Mouse (Mus musculus): ENCODE results near the gene Cpa2. TPM values are rescaled to one million over a fixed set of nuclear protein-coding genes. Genes with fewer than 3 reads are reported as not detected.

The Cpa2 gene
- polyA plus RNA-seq (2015; fragmentation: Nextera tagmentation; extraction: Ambion mirVana) = 2.7 and 3.0 TPM in 2 replicates

DNA sequence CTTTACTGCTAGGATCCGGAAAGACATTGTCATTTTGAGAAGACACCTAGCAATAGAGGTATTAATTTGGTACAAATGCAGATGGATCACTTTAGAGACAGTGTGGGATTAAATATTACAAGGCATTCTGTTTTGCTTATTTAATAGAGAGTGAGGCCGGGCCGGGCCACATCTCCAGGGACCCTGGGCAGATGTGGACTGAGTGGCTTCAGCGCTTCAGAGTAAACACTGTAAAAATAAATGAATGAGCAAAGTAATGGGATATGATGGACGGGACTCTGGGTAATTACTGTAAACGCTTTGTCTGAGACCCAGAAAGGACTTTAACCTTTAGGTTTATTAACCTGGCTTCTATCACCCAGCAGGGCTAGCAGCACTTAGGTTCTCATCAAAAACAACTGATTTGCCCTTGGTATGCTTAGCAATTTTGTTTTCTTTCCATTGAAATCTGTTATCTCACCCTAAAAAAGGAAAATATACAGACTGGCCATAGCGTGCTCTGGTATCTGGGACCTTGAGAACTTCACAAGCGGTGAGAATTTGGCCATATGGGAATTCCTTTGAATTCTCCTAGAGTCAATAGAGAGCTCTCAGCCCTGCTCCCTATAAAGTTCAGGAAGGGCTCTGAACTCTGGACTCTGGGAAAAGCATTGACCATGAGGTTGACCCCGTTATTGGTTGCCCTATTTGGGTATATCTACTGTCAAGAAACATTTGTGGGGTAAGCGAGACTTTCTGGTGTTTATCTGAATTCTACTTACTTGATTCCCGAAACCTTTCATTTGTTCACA, at the start of gene Cpa2:
Gene Cpa2, plus strand, starts transcription at position 574 of the 791 bp plus-strand sequence.
- 71% methylated on average over 11 of the region's 11 CpGs for WGBS
- Histone ChIP-seq H3K27me3 (replicated peaks; ENCODE audit: insufficient read depth, low read length) (no peaks in the 10 kb centered on the region), H3K4me3 (ENCODE audit: low read depth, low read length) (no peak within 1 kb of the TSS), H3K4me1 (ENCODE audit: insufficient read depth, low read depth, low read length) (no peaks in the 10 kb centered on the region), H3K4me2 (replicated peaks; ENCODE audit: low read depth, low read length) (no peak within 1 kb of the TSS), H3K9ac (replicated peaks; ENCODE audit: low read depth) (no peak within 1 kb of the TSS), H3K27ac (ENCODE audit: low read length) (no peak within 1 kb of the TSS), H3K9me3 (ENCODE audit: low read length) (no peaks in the 10 kb centered on the region), H3K36me3 (ENCODE audit: insufficient read depth, low read length) (no peaks in the 10 kb centered on the region)
- no peak for TF ChIP-seq EP300 (IDR thresholded peaks at IDR 0.05)
- TF ChIP-seq CTCF (IDR thresholded peaks at IDR 0.05) = no peak
- DNase-seq (ENCODE audit: low spot score) (no peak), ATAC-seq (no peak)

DNA sequence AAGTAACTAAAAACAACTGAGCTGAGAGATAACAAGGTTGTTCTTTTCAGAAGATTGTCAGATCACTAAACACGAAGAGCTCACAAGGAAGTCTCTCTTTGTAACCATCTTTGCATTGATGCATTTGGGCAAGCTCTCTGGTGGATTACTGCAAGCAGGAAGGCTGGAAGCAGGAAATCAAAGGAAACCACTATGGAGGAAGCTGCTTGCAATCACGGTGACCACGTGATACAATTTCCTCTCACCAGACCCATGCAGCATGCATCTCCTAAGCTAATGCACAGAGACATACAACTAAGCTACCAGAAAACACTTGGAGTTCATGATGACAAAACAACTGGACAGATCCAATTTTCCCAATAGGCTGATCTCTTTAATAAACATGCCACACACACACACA, 42.3 kb upstream of the Cpa2 start:
- H3K9ac ChIP-seq (replicated peaks; ENCODE audit: low read depth) = no peak overlapping the region
- no peak overlapping the region for H3K4me3 ChIP-seq (ENCODE audit: low read depth, low read length)
- H3K4me2 ChIP-seq (replicated peaks; ENCODE audit: low read depth, low read length) = no peak overlapping the region
- no peak for TF ChIP-seq CTCF (IDR thresholded peaks at IDR 0.05)
- no peak for TF ChIP-seq EP300 (IDR thresholded peaks at IDR 0.05)
- no peak overlapping the region for H3K27ac ChIP-seq (ENCODE audit: low read length)
- ATAC-seq (no peak), DNase-seq (ENCODE audit: low spot score) (no peak)
- H3K36me3 ChIP-seq (ENCODE audit: insufficient read depth, low read length) = peaks cover 19% of the 10 kb centered on the region
- H3K9me3 ChIP-seq (ENCODE audit: low read length) = no peaks in the 10 kb centered on the region
- H3K4me1 ChIP-seq (ENCODE audit: insufficient read depth, low read depth, low read length) = no peaks in the 10 kb centered on the region
- WGBS = 48% methylated on average over 3 of the region's 3 CpGs
- H3K27me3 ChIP-seq (replicated peaks; ENCODE audit: insufficient read depth, low read length) = no peaks in the 10 kb centered on the region

DNA sequence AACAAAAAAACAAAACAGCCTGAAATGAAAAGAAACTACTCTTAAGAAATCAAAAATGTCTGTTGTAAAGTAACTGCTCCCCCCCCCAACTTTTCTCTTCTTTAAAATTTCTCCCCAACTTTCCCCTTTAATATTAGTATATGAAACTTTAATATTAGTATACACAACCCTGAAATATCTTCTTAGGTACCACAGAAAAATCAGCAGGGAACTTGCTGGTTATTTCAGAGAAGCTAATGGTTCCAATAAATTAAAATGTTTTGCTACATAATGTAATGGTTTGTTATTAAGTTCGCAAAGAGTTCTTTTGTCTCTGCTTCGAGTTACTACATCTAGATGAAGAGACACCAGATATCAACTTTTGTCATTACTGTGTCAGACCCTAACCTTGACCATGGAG, 32.6 kb upstream of the Cpa2 start:
- TF ChIP-seq CTCF (IDR thresholded peaks at IDR 0.05) (no peak), EP300 (IDR thresholded peaks at IDR 0.05) (no peak)
- H3K4me1 ChIP-seq (ENCODE audit: insufficient read depth, low read depth, low read length) = no peaks in the 10 kb centered on the region
- H3K27ac ChIP-seq (ENCODE audit: low read length) = peak overlapping the region; percentile 92
- H3K4me2 ChIP-seq (replicated peaks; ENCODE audit: low read depth, low read length) = peak overlapping the region; percentile 66
- H3K27me3 ChIP-seq (replicated peaks; ENCODE audit: insufficient read depth, low read length) = no peaks in the 10 kb centered on the region
- H3K36me3 ChIP-seq (ENCODE audit: insufficient read depth, low read length) = peaks cover 3% of the 10 kb centered on the region; the same call in 1 of the 2 replicates
- ATAC-seq (no peak), DNase-seq (ENCODE audit: low spot score) (no peak)
- peak overlapping the region; percentile 60 for H3K9ac ChIP-seq (replicated peaks; ENCODE audit: low read depth)
- H3K9me3 ChIP-seq (ENCODE audit: low read length) = no peaks in the 10 kb centered on the region
- peak overlapping the region; percentile 59 for H3K4me3 ChIP-seq (ENCODE audit: low read depth, low read length)
- 4% methylated on average over 2 of the region's 2 CpGs for WGBS

DNA sequence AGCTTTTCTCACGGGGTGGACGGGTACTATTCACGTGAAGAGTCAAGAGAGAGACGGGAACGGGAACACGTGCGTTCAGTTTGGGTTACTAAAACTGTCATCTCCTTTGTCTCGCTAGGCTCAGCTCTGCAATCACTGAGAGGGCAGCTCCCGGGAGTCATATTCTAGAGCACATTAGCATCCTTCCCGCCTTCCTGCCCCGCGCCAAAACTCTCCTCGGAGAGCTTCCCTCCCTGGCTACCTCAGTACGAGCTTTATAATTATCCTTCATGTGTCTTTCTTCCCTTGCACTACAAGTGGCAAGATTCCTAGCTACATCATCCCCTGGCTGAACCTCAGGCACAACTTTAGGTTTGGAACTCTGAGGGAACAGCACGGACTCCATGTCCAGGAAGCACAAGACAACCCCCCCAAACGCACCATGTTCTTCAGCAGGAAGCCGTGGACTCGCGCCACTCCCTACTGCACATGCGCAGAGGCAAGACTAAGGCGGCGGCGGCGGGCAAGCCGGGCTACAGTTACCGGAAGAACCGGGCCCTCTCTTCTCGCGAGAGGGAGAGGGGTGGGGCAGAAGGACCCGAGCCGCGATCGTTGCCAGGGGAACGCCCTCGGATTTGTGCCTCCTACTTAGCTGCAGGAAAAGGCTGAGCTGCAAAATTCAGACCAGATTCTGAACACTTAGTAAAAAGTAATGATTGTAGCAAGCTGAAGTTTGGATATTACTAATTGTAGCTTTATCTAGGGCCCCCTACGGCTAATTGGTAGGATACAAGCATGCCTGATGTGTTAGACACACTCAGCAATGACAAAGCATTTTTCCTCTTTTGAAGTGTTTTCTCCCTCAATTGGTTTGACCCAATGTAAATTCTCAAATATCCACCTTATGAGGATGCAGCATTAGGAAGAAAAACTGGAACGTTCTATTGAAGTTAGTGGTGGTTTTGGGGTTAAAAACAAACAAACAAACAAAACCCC, 31.8 kb upstream of the Cpa2 start, which contains the start of the genes Tmem209 and Ssmem1:
Gene Tmem209, minus strand, starts transcription at position 519 of the 975 bp plus-strand sequence.
Gene Ssmem1, plus strand, starts transcription at position 585 of the 975 bp plus-strand sequence.
- Histone ChIP-seq H3K9ac (replicated peaks; ENCODE audit: low read depth) (peak within 1 kb of the TSS; percentile 60), H3K4me1 (ENCODE audit: insufficient read depth, low read depth, low read length) (0 out of 2 replicates have a peak, but pooled peaks cover 4% of the 10 kb centered on the region), H3K36me3 (ENCODE audit: insufficient read depth, low read length) (no peaks in the 10 kb centered on the region; the same call in 1 of the 2 replicates), H3K4me3 (ENCODE audit: low read depth, low read length) (peak within 1 kb of the TSS; percentile 59), H3K4me2 (replicated peaks; ENCODE audit: low read depth, low read length) (peak within 1 kb of the TSS; percentile 66), H3K27me3 (replicated peaks; ENCODE audit: insufficient read depth, low read length) (no peaks in the 10 kb centered on the region), H3K27ac (ENCODE audit: low read length) (peak within 1 kb of the TSS; percentile 92), H3K9me3 (ENCODE audit: low read length) (no peaks in the 10 kb centered on the region)
- TF ChIP-seq EP300 (IDR thresholded peaks at IDR 0.05) (peak; percentile 94), CTCF (IDR thresholded peaks at IDR 0.05) (no peak)
- peak; percentile 100 for ATAC-seq
- WGBS = under 1% methylated on average over 37 of the region's 37 CpGs
- DNase-seq (ENCODE audit: low spot score) = peak; percentile 99

DNA sequence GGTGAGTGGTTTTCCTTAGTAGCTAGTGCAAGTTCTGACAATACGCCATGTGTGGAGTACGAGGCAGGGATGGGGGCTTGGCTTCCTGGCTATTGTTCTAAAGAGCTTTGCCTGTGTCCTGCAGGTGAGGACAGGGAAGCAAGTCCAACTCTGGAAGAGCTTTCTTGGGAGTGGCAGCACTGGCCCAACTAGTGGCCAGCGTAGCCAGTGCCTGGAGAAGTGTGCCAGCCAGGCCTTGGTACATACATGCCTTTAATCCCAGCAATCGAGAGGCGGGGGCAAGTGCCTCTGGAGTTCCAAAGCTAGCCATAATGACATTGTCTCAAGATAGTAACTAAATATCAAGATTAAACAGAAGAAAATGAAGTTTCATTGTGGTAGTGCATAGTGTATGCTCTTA, 31.1 kb upstream of the Cpa2 start:
- H3K4me3 ChIP-seq (ENCODE audit: low read depth, low read length) = no peak overlapping the region
- no peak overlapping the region; the same call in 1 of the 2 replicates for H3K4me2 ChIP-seq (replicated peaks; ENCODE audit: low read depth, low read length)
- peak overlapping the region; percentile 8; the same call in 1 of the 2 replicates for H3K27ac ChIP-seq (ENCODE audit: low read length)
- H3K4me1 ChIP-seq (ENCODE audit: insufficient read depth, low read depth, low read length) = 0 out of 2 replicates have a peak, but pooled peaks cover 4% of the 10 kb centered on the region
- H3K27me3 ChIP-seq (replicated peaks; ENCODE audit: insufficient read depth, low read length) = no peaks in the 10 kb centered on the region
- DNase-seq (ENCODE audit: low spot score) (peak; percentile 11), ATAC-seq (no peak)
- 60% methylated on average over 5 of the region's 5 CpGs for WGBS
- no peaks in the 10 kb centered on the region; the same call in 1 of the 2 replicates for H3K36me3 ChIP-seq (ENCODE audit: insufficient read depth, low read length)
- no peak overlapping the region for H3K9ac ChIP-seq (replicated peaks; ENCODE audit: low read depth)
- TF ChIP-seq CTCF (IDR thresholded peaks at IDR 0.05) = peak; percentile 9; the same call in 1 of the 2 replicates
- TF ChIP-seq EP300 (IDR thresholded peaks at IDR 0.05) = no peak
- H3K9me3 ChIP-seq (ENCODE audit: low read length) = no peaks in the 10 kb centered on the region

Data from lung, postnatal 0 days (tissue).